Mouse (Mus musculus): Measurements from ENCODE around the gene Fpr3.
"Not testable (repeated sequence)": the region's sequence is repeated elsewhere in the genome, so short reads cannot be mapped to it uniquely, and the experiment has no call there.

Gene Fpr3

DNA sequence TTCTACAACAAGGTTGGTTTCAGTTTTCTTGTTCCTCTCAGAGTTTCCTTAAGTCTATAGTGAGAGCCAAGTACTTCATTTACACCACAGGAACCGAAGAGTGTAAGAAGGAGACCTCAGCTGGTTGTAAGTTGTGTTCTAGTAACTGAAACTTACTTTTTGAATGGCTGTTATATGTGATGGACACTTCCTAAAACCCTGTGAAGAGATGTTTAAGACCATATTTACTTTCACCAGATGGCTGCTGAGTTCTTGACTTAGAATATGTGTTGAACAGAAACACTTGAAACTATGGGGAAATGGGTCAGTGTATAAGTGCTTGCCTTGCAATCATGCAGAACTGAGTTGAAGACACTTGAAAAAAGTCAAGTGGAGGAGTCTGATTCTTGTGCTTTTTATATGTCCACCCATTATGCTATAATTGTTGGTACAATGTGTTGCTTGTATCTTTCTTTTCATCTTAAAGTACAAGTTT lies at the start of gene Fpr3, which contains the start of gene Fpr2:
Gene Fpr3, plus strand, starts transcription at position 79 of the 475 bp plus-strand sequence.
Gene Fpr2, plus strand, starts transcription at position 51 of the 475 bp plus-strand sequence.
- no peak for DNase-seq (ENCODE audit: inconsistent age in 2 of 2, low spot score in 1 of 2)

DNA sequence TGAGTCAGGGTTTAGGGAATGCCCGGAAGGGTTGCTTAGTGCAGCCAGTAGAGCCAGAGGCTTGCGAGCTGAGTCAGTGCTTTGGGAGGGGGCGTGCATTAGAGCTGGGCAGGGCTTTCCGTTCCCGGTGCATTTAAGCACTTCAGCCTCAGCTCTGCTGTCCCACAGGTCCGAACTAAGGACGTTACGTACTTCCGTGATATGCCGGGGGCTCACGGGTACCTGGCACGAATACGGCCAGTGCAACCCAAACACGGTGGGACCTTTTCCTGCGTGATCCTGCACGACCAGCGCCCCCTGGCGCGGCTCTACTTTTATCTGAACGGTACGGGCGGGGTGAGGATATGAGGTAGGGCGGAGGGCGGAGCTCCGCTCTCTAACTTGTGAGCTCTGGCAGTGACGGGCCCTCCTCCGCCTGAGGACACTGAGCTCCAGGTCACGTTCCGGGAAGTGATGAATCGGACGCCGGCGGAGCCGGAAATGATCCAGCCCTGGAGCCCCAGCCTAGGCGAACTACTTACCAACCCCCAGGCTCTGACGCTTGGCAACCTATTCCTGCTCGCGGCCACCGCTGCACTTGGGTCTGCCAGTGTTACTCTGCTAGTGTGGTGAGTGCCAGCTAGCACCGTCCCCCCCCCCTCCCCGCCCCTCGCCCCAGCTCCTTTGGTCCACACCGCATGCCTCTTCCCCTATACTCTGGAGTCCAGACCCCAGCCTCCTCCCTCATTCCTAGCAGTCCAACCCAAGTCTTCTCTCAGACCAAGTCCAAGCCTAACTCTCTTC lies 49.5 kb upstream of the Fpr3 start:
- peak; percentile 98 to 100 for DNase-seq (ENCODE audit: inconsistent age in 2 of 2, low spot score in 1 of 2)

DNA sequence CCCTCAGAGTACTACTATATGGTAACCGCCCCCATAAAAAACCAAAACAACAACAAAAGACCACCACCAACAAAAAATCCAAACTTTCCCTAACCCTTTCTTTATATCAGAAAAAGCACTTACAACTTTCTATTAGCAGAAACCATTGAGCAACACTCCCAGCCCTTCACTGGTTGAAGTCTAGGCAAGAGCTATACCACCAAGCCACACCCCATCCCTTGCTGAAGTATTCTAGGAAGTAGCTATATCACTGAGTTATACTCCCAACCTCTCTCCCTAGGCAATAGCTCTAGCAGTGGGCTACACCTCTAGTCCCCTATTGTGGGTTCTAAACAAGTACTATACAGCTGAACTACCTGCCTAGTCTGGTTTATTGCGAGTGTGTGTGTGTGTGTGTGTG lies 48.4 kb upstream of the Fpr3 start:
- no peak for DNase-seq (ENCODE audit: inconsistent age in 2 of 2, low spot score in 1 of 2)

DNA sequence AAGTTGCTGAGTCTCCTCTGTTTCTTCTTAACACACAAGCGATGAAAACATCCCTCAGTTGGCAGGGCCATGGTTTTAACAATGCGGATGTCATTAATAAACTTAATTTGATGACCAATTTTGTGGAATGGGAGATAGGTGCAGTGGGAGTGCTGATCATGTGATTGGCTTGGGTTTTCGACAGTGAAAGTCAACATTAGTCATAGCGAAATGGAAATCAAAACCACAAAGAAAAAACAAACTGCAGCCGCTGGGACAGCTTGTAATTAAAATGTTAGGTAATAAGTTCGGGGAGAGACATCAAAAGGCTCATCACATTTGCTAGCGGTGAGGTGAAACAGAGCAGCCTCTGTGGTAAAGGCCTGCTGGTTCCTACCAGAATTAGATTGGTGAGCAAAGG lies 46.9 kb upstream of the Fpr3 start:
- DNase-seq (ENCODE audit: inconsistent age in 2 of 2, low spot score in 1 of 2): peak in 1 of 2 experiments; percentile 36

DNA sequence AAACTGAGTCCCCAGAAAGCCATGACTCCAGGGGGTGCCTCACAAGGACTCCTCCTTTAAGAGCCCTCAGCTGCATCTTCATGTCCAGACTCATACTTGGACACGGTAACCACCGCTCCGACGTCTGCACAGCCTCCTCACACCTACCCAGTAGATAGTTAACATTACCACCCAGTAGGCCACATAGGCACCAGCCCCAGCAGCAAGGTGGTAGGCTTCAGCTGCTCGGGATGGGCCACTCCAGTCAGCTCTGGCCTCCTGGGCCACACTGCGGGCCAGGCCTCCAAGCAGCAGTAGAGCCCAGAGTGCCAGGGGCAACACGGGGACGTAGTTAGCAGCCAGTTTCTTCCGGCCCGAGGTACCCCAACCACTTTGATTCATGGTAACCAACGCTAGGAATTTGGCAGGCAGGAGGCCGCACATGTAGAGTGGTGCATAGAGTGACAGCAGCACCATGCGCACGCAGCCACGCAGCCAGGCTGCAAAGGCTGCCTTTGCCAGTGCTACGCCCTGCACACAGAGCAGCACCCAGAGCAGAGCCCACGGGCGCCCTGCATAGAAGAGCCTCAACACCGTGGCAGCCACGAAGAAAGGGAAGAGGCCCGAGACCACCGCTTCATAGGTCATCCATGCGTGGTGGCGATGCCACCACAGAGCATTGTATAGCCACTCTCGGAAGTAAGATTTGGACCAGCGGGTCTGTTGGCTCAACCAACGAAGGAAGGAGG lies 44.0 kb upstream of the Fpr3 start:
- DNase-seq (ENCODE audit: inconsistent age in 2 of 2, low spot score in 1 of 2): no peak

DNA sequence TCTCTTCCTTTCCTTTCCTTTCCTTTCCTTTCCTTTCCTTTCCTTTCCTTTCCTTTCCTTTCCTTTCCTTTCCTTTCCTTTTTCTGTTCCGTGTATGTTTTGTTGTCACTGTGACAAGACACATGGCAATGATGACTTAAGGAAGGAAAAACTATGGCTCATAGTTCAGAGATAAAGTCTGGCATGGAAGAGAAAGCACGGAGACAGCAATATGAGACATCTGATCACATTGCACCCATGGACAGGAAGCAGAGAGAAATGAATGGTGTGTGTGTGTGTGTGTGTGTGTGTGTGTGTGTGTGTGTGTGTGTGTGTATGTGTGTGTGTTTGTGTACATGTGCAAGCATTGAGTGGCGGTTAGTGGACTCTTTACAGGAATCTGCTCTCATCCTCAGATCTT lies 43.0 kb upstream of the Fpr3 start:
- DNase-seq (ENCODE audit: inconsistent age in 2 of 2, low spot score in 1 of 2): not testable (repeated sequence)

DNA sequence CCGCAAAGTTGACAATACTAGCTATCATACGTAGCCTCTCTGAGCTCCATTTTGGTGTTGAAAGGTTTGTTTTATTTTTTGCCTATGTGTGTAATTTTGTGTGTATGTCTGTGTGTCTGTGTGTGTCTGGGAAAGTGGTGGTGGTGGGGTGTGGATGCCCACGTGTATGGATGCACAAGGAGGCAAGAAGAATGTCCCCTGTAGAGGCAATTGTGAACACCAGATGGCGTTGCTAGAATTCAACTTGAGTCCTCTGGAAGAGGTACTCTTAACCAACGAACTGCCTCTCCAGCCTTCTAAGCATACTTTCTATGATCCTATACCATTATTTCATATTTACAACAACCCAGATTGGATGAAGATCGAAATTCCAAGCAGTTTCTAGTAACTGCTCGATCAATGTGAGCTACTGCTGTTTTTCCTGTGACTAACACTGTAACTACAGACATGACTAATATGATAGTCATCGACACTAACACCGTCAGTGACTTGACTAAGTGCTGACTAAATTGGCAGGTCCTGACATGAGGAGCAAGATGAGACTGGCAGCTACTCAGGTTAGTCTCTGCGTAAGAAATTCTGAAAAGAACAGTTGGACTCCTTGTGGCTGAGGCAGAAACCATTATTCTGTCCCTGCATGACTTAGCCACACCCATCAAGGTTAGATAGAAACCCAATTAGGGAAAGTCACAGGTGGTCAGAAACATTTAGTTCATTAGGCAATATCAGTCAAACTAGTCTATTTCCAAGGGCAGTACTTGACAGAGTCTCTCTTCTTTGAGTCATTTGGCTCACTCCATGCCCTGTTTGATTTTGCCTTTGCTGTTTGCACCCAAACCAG lies 42.2 kb upstream of the Fpr3 start:
- peak in 1 of 2 experiments; percentile 81 for DNase-seq (ENCODE audit: inconsistent age in 2 of 2, low spot score in 1 of 2)

DNA sequence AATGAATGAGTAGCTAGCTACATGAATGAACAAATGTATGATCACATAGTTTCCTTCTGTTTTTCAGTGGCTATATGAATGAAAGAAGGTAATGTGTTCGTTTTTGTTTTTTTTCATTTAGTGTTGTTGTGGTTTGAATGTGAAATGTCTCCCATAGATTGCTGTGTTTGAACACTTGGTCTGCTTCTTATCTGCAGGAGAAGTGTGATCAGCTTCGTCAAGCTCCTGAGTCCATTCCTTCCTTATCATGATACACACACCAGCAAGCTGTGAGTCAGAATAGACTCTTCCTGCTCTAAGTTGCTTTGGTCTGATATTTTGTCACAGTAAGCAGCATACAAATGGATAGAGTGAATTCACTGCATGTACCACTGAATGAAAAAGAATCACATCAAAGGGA lies 38.7 kb upstream of the Fpr3 start:
- DNase-seq (ENCODE audit: inconsistent age in 2 of 2, low spot score in 1 of 2): no peak

DNA sequence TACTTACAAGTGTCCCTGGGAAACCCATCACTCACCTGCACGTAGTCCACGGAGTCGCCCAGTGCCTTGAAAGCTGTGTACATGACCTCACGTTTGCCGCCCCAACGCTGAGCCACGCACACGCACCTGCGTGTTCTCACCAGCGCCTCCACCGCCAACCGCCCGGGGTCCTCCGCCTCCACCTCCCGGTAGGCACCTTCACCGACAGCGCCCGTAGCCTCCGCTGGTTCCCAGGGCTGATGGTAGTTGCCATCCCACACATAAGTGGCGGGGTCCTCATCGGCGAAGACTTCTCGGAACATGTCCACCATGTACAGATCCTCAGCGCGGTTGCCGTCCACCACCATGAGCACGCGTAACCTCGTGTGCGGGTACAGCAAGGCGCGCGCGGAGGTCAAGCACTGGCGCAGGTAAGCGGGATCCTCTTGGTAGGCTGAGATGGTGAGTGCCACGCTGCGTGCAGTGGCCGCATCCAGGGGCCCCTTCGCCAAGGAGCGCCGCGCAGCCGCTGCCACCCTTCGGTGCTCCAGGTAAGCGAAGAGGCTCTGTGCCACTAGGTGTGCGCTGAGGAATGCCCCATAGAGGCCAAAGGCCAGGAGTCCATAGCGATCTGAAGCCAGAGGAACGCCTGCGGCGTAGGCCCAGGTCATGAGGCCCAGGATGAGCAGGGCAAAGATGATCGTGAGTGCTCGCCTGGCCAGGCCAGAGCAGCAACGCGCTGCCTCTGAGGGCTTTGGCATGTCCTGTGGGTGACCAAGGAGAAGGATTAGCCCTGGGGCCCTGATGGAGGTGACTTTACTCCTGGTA lies 37.5 kb upstream of the Fpr3 start:
- DNase-seq (ENCODE audit: inconsistent age in 2 of 2, low spot score in 1 of 2): no peak

DNA sequence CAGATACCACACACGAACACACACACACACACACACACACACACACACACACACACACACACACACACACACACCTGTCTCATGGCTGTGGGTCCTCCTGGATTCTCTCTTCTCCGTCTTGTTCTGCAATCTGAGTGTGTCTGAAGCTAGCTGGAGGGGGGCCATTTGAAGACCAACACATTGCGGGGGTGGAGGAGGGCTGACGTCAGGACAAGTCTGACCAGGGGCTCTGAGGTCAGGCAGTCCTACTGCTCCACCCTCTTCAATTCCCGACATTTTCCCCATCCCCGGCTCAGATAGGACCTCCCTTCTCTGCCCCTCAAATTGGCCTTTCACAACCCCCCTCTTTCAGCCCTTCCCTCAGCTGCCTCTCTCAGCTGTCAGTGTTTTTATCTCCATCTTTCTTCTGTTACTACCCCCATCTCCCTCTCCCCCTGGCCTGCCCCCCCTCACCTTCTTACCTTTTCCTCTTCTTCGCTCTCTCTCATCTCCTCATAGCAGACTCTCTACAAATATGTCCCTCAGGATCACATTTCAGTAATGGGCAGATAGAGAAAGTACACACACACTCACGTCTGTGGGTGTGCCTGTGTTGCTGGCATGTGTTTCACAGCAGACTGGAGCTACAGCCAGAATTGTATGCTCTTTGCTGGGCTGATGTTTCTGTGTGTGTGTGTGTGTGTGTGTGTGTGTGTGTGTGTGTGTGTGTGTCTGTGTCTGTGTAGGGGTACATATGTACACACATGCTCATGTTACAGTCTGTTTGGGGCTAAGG lies 32.4 kb upstream of the Fpr3 start, which contains the start of gene Has1:
Gene Has1, minus strand, starts transcription at position 142 of the 775 bp plus-strand sequence.
- DNase-seq (ENCODE audit: inconsistent age in 2 of 2, low spot score in 1 of 2): no peak

DNA sequence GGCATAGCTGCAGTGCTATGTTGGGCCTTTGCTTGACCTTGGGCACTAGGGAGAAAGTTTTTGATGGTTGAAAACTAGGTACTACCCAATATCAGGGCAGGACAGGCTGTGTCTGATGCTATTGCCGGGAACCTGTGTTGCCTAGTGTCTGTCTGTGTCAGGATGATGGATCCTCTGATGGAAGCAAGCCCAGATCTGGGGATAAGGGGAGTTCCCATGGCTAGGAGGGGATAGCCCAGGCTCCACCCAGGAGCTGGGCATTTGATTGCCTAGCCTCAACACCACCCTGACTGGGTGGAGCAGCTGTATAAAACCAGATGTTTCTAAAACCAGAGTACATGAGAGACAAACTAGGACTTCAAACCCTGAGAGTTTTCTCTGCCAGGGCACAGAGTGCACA lies 31.0 kb upstream of the Fpr3 start:
- DNase-seq (ENCODE audit: inconsistent age in 2 of 2, low spot score in 1 of 2): no peak

DNA sequence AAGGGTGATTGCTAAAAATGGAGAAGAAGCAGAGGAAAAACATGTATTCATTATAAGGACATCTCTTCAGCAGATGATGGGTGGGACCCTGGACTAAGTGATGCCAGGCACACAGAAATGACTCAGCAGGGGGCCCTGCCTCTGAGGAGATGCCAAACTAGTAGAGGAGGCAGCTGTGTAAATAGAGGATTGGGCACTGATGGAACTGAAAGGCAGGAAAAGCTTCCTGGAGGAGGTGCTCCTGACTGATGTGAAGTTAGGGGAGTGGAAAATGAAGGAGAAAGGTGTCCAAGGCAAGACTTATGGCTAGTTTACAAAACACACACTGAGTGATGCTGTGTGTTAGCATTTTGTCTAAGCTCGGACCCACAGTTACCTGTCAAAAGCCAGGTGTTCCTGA lies 30.2 kb upstream of the Fpr3 start:
- no peak for DNase-seq (ENCODE audit: inconsistent age in 2 of 2, low spot score in 1 of 2)

DNA sequence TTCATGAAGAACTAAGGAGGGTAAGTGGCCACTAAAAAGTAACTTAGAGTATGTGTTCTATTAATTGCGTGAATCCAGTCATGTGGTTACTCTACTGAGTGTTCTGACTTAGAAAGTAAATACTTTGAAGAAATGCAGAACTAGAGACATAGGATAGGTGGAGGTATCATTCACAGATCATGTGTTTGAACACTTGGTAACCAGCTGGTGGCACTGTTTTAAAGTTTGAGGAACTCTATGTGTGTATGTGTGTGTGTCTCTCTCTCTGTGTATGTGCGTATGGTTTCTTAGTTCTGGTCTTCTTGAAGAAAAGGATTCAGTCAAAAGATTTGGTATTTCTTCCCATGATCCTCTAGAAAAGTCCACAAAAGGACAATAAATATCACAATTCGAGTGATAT lies 27.5 kb upstream of the Fpr3 start:
- no peak for DNase-seq (ENCODE audit: inconsistent age in 2 of 2, low spot score in 1 of 2)

DNA sequence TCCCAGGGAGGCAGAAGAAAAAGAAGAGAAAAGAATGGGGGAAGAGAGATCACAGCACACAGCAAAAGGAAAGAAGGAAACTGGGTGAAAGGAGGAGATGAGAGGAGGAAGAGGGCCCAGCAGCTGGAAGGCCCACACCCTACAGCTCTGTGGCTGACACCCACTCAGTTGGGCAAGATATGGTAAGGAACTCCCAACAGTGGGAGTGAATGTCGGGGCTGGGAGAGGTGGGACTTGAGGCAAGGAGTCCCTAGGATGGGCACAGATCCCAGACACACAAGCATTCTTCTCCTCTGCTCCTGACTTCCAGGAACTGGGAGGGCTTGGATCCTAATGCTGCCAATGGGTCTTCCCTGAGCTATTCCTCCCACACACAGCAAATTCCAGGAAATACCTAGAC lies 25.3 kb upstream of the Fpr3 start:
- no peak for DNase-seq (ENCODE audit: inconsistent age in 2 of 2, low spot score in 1 of 2)

DNA sequence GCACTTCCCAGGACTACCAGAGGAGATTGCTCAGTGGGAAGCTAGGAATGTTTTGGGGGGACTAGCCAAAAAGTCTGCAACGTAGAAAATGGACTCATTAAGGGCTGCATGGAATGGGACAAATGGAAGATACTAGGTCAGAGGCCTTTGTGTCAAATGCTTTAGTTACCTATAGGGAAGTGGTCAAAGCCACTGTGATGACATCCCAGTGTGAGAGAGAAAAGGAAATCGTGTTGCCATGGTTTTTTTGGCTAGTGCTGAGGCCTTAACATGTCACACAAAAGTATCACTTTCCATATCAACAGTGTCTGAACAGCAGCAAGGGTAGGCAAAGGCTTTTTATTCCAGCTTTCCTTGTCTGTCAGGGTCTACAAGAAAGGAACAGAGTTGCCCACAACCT lies 22.5 kb upstream of the Fpr3 start:
- DNase-seq (ENCODE audit: inconsistent age in 2 of 2, low spot score in 1 of 2): no peak

DNA sequence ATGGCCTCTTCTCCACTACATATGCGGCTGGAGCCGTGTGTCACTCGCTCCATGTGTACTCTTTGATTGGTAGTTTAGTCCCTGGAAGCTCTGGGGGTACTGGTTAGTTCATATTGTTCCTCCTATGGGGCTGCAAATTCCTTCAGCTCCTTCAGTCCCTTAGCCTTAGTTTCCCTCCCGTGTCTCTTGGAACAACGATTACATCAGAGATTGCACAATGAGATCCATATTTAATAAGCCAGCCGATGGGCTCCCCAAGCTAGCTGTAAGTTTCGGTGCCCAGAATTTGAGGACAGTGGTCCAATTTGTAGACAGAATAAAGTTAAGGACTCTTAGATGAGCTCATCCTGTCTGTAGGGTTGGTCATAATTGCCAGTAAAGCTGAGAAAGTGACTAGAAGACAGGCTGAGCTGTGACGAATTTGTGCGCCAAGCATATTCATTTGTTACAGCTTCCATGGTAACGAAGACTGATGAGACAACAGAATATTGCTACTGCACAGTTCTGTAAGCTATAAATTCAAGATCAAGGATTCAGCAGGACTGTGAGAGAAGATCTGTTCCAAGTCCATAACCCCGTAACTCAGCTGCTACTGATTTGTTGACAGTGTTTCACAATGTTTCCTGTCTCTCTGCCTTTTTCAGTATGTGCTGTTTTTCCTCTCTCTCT lies 20.7 kb upstream of the Fpr3 start:
- peak in 1 of 2 experiments; percentile 48 for DNase-seq (ENCODE audit: inconsistent age in 2 of 2, low spot score in 1 of 2)

DNA sequence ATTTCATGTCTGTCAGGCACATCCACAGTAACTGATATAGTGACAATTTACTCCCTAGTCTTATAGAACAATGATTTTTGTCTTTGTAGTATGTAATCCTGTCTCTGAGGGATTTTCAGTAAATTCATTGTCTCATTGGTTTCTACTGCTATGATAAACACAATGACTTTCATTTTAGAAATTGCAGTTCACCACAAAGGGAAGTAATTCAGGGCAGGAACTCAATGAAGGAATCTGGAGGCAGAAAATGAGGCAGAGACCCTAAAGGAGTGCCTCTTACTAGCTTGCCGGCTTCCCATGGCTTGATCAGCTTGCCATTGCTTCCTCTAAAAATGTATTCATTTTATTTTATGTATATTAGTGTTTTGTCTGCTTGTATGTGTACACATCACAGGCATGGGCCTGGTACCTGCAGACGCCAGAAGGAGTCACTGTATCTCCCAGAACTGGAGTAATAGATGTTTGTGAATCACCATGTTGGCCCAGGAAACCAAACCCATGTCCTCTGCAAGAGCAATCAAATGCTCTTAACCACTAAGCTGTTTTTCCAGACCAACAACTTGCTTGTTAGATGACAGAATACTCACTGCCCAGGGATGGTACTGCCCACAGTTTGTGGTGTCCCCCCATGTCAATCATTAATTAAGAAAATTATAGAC lies 16.6 kb upstream of the Fpr3 start:
- DNase-seq (ENCODE audit: inconsistent age in 2 of 2, low spot score in 1 of 2): peak in 1 of 2 experiments; percentile 17

DNA sequence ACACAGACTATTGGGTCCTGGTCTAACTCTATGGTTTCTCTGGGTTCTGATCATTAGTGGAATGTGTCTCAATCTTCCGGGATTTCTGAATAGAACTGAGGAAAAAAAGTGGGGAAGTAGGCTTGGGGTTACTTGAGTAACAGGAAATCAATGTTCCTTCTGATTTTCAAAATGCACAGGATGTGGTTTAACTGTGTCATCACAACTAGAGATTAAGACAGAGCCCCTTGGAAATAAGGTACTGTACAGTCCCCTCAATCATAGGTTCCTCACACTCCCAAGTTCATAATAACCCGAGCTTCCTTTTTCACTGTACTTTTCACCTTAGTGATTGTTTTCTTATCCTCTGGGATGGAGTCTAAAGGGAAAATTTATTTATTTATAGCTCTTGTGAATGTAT lies 16.0 kb upstream of the Fpr3 start:
- DNase-seq (ENCODE audit: inconsistent age in 2 of 2, low spot score in 1 of 2): peak in 1 of 2 experiments; percentile 22

DNA sequence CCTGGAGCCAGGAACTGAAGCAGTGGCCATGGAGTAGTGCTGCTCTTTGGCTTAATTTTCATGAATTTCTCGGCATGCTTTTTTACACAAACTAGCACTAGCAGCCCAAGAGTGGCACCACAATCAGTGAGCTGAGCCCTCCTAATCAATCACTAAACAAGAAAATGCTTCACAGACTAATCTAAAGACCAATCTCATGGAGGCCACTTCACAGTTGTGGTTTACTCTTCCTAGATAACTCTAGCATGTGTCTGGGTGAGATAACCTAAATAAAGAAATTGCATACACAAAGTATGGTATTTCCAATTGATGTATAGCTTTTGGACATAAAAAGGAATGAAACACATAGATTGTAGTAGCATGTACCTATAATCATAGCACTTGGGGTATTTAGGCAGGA lies 8.3 kb upstream of the Fpr3 start:
- DNase-seq (ENCODE audit: inconsistent age in 2 of 2, low spot score in 1 of 2): no peak

All from adrenal gland, adult (tissue).